Mouse (Mus musculus): ENCODE results near the gene Exoc6. TPM values are rescaled to one million over a fixed set of nuclear protein-coding genes. Genes with fewer than 3 reads are reported as not detected.

Exoc6 gene
- polyA plus RNA-seq, 1 experiment from 2014 or later: 12.6 TPM

- H3K9ac ChIP-seq (ENCODE audit: low read length): no peak overlapping the region
- H3K4me3 ChIP-seq (ENCODE audit: low read depth, low read length): no peak overlapping the region
- DNase-seq (ENCODE audit: low spot score) (no peak), ATAC-seq (ENCODE audit: insufficient read depth, low FRiP score, low TSS enrichment) (no peak)
- H3K36me3 ChIP-seq (ENCODE audit: control insufficient read depth, insufficient read depth, low read length): no peaks in the 10 kb centered on the region
- no peak overlapping the region for H3K4me2 ChIP-seq (ENCODE audit: low read depth)
- WGBS: 54% methylated on average over 7 of the region's 7 CpGs
- H3K4me1 ChIP-seq (ENCODE audit: control insufficient read depth, insufficient read depth, low read length): no peaks in the 10 kb centered on the region
- no peaks in the 10 kb centered on the region for H3K27me3 ChIP-seq (ENCODE audit: control insufficient read depth, insufficient read depth, low read length)
- H3K9me3 ChIP-seq (ENCODE audit: control insufficient read depth, low read length): no peaks in the 10 kb centered on the region
- H3K27ac ChIP-seq (ENCODE audit: low read depth, low read length): no peak overlapping the region
Observed at GRCm38 (mm10) chr19:37531200-37531845, 18.9 kb upstream of the Exoc6 start.

- Histone ChIP-seq H3K27me3 (ENCODE audit: control insufficient read depth, insufficient read depth, low read length) (no peaks in the 10 kb centered on the region), H3K4me1 (ENCODE audit: control insufficient read depth, insufficient read depth, low read length) (no peaks in the 10 kb centered on the region), H3K4me3 (ENCODE audit: low read depth, low read length) (no peak overlapping the region), H3K9ac (ENCODE audit: low read length) (no peak overlapping the region), H3K27ac (ENCODE audit: low read depth, low read length) (no peak overlapping the region), H3K4me2 (ENCODE audit: low read depth) (no peak overlapping the region), H3K36me3 (ENCODE audit: control insufficient read depth, insufficient read depth, low read length) (no peaks in the 10 kb centered on the region), H3K9me3 (ENCODE audit: control insufficient read depth, low read length) (no peaks in the 10 kb centered on the region)
- no peak for ATAC-seq (ENCODE audit: insufficient read depth, low FRiP score, low TSS enrichment)
- no peak for DNase-seq (ENCODE audit: low spot score)
- WGBS: 91% methylated on average over 5 of the region's 5 CpGs
Observed at GRCm38 (mm10) chr19:37533196-37533595, 17.0 kb upstream of the Exoc6 start.

GRCm38 (mm10) chr19:37534737-37535365 is 15.4 kb upstream of the Exoc6 start:
- no peak for DNase-seq (ENCODE audit: low spot score)
- Histone ChIP-seq H3K27me3 (ENCODE audit: control insufficient read depth, insufficient read depth, low read length) (no peaks in the 10 kb centered on the region), H3K27ac (ENCODE audit: low read depth, low read length) (no peak overlapping the region), H3K4me3 (ENCODE audit: low read depth, low read length) (no peak overlapping the region), H3K9me3 (ENCODE audit: control insufficient read depth, low read length) (no peaks in the 10 kb centered on the region), H3K9ac (ENCODE audit: low read length) (no peak overlapping the region), H3K36me3 (ENCODE audit: control insufficient read depth, insufficient read depth, low read length) (no peaks in the 10 kb centered on the region), H3K4me2 (ENCODE audit: low read depth) (no peak overlapping the region), H3K4me1 (ENCODE audit: control insufficient read depth, insufficient read depth, low read length) (no peaks in the 10 kb centered on the region)
- no peak for ATAC-seq (ENCODE audit: insufficient read depth, low FRiP score, low TSS enrichment)
- 58% methylated on average over 3 of the region's 3 CpGs for WGBS

DNA sequence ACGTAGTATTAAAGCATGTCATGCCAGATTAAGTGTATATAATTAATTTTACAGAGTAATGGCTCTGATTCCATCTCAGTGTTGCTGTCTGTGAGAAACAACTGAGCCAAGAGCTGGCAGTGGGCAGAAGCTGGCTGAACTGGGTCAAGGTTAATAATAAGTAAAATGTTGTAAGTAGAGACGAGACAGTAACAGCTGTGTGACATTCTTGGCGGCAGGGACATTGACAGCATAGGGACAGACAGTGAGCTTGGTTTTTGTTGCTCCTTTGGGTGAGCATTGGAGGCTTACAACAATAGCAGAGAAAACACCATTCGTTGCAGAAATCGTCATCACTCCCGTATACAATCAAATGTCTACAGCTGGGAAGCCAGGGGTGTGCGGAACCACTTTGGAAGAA is 13.8 kb upstream of the Exoc6 start:
- no peak for DNase-seq (ENCODE audit: low spot score)
- ATAC-seq (ENCODE audit: insufficient read depth, low FRiP score, low TSS enrichment): no peak
- Histone ChIP-seq H3K9me3 (ENCODE audit: control insufficient read depth, low read length) (no peaks in the 10 kb centered on the region), H3K27me3 (ENCODE audit: control insufficient read depth, insufficient read depth, low read length) (no peaks in the 10 kb centered on the region), H3K4me1 (ENCODE audit: control insufficient read depth, insufficient read depth, low read length) (no peaks in the 10 kb centered on the region), H3K4me3 (ENCODE audit: low read depth, low read length) (no peak overlapping the region), H3K27ac (ENCODE audit: low read depth, low read length) (no peak overlapping the region), H3K36me3 (ENCODE audit: control insufficient read depth, insufficient read depth, low read length) (no peaks in the 10 kb centered on the region), H3K4me2 (ENCODE audit: low read depth) (no peak overlapping the region), H3K9ac (ENCODE audit: low read length) (no peak overlapping the region)
- 77% methylated on average over 7 of the region's 7 CpGs for WGBS

DNA sequence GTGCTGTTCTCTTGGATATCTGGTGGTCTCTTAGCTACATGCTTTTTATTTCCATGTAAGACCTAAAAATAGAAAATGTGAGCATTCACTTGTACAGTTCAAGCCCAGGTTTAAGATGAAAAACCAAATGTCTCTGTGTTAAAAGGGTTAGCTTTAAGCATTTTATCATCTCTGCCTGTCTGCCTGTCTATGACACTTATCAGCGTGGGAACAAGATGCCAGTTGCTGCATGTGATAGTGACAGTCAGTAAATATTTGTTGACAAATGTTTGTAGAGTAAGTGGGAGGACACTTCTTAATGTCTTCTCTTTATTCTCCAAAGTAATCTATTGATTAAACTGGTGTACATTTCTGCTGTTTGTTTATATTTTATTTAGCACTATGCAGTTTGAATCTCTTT is 12.5 kb upstream of the Exoc6 start:
- no peaks in the 10 kb centered on the region for H3K36me3 ChIP-seq (ENCODE audit: control insufficient read depth, insufficient read depth, low read length)
- H3K4me1 ChIP-seq (ENCODE audit: control insufficient read depth, insufficient read depth, low read length): no peaks in the 10 kb centered on the region
- DNase-seq (ENCODE audit: low spot score) (no peak), ATAC-seq (ENCODE audit: insufficient read depth, low FRiP score, low TSS enrichment) (no peak)
- 83% methylated on average over 1 of the region's 1 CpGs for WGBS
- no peaks in the 10 kb centered on the region for H3K9me3 ChIP-seq (ENCODE audit: control insufficient read depth, low read length)
- no peak overlapping the region for H3K4me2 ChIP-seq (ENCODE audit: low read depth)
- no peak overlapping the region for H3K4me3 ChIP-seq (ENCODE audit: low read depth, low read length)
- no peak overlapping the region for H3K27ac ChIP-seq (ENCODE audit: low read depth, low read length)
- H3K9ac ChIP-seq (ENCODE audit: low read length): no peak overlapping the region
- no peaks in the 10 kb centered on the region for H3K27me3 ChIP-seq (ENCODE audit: control insufficient read depth, insufficient read depth, low read length)

DNA sequence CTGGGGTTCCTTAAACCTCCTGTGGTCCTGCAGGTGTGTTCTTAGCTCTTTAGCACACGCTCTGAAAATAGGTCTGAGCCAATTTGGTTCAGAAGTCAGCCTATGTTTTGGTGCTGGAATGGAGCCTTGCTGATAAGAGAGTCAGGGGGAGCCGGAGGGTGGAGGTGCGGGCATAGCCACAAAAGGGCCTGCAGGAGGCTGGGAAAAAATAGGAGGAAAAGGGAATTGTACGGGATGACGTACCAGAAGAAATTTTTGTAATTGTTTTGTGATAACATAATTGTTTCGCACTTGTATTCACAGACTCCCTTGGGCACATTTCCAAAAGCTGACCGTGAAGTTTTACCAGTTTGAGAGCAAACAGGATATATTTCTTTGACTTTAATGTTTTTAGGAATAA is 10.0 kb upstream of the Exoc6 start:
- Histone ChIP-seq H3K4me1 (ENCODE audit: control insufficient read depth, insufficient read depth, low read length) (no peaks in the 10 kb centered on the region), H3K27me3 (ENCODE audit: control insufficient read depth, insufficient read depth, low read length) (no peaks in the 10 kb centered on the region), H3K4me3 (ENCODE audit: low read depth, low read length) (no peak overlapping the region), H3K9ac (ENCODE audit: low read length) (no peak overlapping the region), H3K36me3 (ENCODE audit: control insufficient read depth, insufficient read depth, low read length) (no peaks in the 10 kb centered on the region), H3K27ac (ENCODE audit: low read depth, low read length) (no peak overlapping the region), H3K9me3 (ENCODE audit: control insufficient read depth, low read length) (no peaks in the 10 kb centered on the region), H3K4me2 (ENCODE audit: low read depth) (no peak overlapping the region)
- DNase-seq (ENCODE audit: low spot score) (no peak), ATAC-seq (ENCODE audit: insufficient read depth, low FRiP score, low TSS enrichment) (no peak)
- 82% methylated on average over 7 of the region's 7 CpGs for WGBS

DNA sequence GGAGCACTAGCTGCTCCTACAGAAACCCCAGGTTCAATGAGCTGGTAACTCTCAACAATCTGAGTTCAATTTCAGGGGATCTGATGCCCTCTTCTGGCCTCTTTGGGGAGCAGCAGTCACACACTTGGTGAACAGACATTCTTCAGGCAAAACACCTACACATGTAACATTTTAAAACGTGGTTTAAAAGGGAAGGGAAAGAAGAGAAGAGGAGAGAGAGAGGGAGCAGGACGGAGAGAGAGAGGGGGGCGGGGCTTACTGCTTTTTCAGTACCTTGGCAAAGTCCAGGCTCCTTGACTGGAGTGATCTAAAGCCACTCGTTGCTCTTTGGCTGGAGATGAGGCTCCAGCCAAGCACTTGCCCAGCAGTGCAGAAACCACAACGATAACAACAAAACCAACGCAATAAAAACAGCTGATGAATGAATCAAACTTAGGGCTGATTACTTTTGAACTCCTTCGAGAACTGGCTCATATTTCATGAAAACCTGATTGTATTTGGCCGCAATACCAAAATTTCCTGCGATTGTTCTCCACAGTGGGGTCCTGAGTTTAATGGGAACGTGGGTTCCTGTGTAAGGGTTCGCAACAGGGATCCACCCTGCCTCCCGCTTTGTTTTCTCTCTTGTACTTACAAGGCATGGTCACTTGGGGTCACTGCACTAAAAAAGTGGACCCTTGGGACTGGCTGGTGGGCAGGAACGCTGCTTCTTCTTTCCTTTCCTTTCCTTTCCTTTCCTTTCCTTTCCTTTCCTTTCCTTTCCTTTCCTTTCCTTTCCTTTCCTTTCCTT is 6.5 kb upstream of the Exoc6 start:
- Histone ChIP-seq H3K36me3 (ENCODE audit: control insufficient read depth, insufficient read depth, low read length) (no peaks in the 10 kb centered on the region), H3K4me3 (ENCODE audit: low read depth, low read length) (no peak overlapping the region), H3K9me3 (ENCODE audit: control insufficient read depth, low read length) (no peaks in the 10 kb centered on the region), H3K27ac (ENCODE audit: low read depth, low read length) (no peak overlapping the region), H3K27me3 (ENCODE audit: control insufficient read depth, insufficient read depth, low read length) (no peaks in the 10 kb centered on the region), H3K4me1 (ENCODE audit: control insufficient read depth, insufficient read depth, low read length) (no peaks in the 10 kb centered on the region), H3K4me2 (ENCODE audit: low read depth) (no peak overlapping the region), H3K9ac (ENCODE audit: low read length) (no peak overlapping the region)
- WGBS: 57% methylated on average over 13 of the region's 13 CpGs
- no peak for ATAC-seq (ENCODE audit: insufficient read depth, low FRiP score, low TSS enrichment)
- no peak for DNase-seq (ENCODE audit: low spot score)

DNA sequence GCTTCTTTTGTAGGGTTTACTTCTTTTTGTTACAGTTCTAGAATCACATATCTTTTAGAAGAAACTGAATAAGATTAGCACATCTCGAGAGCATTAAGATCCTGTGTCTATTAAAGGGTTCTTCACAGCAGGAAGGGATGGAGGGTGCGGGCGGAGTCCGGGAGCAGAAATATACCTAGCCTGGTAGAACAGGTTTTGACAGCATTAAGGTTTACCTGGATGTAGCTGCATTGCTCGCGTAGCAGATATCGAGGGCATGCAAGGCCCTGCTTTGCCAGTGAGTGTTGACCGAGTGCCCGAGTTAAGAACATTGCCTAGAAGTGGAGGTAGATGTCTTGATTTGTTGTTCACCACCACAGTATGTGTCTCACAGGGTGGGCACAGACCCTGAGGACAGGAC is 5.7 kb upstream of the Exoc6 start:
- Histone ChIP-seq H3K27me3 (ENCODE audit: control insufficient read depth, insufficient read depth, low read length) (no peaks in the 10 kb centered on the region), H3K27ac (ENCODE audit: low read depth, low read length) (no peak overlapping the region), H3K4me2 (ENCODE audit: low read depth) (no peak overlapping the region), H3K4me3 (ENCODE audit: low read depth, low read length) (no peak overlapping the region), H3K4me1 (ENCODE audit: control insufficient read depth, insufficient read depth, low read length) (no peaks in the 10 kb centered on the region), H3K9me3 (ENCODE audit: control insufficient read depth, low read length) (no peaks in the 10 kb centered on the region), H3K36me3 (ENCODE audit: control insufficient read depth, insufficient read depth, low read length) (no peaks in the 10 kb centered on the region), H3K9ac (ENCODE audit: low read length) (no peak overlapping the region)
- ATAC-seq (ENCODE audit: insufficient read depth, low FRiP score, low TSS enrichment) (no peak), DNase-seq (ENCODE audit: low spot score) (no peak)
- 94% methylated on average over 9 of the region's 9 CpGs for WGBS

DNA sequence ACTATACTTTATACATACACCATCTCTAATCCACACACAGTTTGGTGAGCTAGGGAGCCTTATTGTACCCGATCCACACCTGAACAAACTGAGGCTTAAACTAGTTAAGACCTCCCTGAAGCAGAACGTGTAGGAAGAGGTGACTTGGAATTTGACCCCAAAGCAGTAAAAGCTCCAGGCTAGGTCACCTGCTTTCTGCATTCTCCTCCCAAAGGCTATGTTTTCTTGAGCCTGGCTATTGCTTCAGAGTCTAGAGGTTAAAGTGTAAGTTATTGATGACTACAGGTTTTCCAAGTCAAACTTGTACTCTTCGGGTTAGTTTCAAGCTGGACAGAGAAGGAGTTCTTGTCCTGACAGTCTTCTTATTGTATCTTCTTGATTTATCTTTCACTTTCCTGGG is 5.0 kb upstream of the Exoc6 start:
- H3K36me3 ChIP-seq (ENCODE audit: control insufficient read depth, insufficient read depth, low read length): no peaks in the 10 kb centered on the region
- 56% methylated on average over 3 of the region's 3 CpGs for WGBS
- no peaks in the 10 kb centered on the region for H3K27me3 ChIP-seq (ENCODE audit: control insufficient read depth, insufficient read depth, low read length)
- H3K9me3 ChIP-seq (ENCODE audit: control insufficient read depth, low read length): no peaks in the 10 kb centered on the region
- DNase-seq (ENCODE audit: low spot score) (no peak), ATAC-seq (ENCODE audit: insufficient read depth, low FRiP score, low TSS enrichment) (no peak)
- H3K4me1 ChIP-seq (ENCODE audit: control insufficient read depth, insufficient read depth, low read length): no peaks in the 10 kb centered on the region
- no peak overlapping the region for H3K9ac ChIP-seq (ENCODE audit: low read length)
- no peak overlapping the region for H3K27ac ChIP-seq (ENCODE audit: low read depth, low read length)
- H3K4me2 ChIP-seq (ENCODE audit: low read depth): no peak overlapping the region
- no peak overlapping the region for H3K4me3 ChIP-seq (ENCODE audit: low read depth, low read length)

All from neural tube, embryonic 11.5 days (tissue).